ENCODE assay signal across 8 mouse cellular contexts in genomic region chr2:166714427-166714699, GRCm38 (mm10). TPM values are rescaled to one million over a fixed set of nuclear protein-coding genes. Genes with fewer than 3 reads are reported as not detected.
DNase-seq lines count a peak whose midpoint lies in the region; ATAC-seq lines count a peak whose summit lies in the region.

No protein-coding gene starts in this region.

- H3K4me3 ChIP-seq in kidney, embryonic 15.5 days (replicated peaks) = peak overlapping the region; percentile 85
- peak overlapping the region; percentile 74 for H3K4me3 ChIP-seq in embryonic facial prominence, embryonic 10.5 days
- peak overlapping the region; percentile 71 for H3K4me3 ChIP-seq in hindbrain, embryonic 14.5 days (replicated peaks; ENCODE audit: low read length)
- H3K4me3 ChIP-seq in midbrain, embryonic 15.5 days = peak overlapping the region; percentile 76

- 0 out of 2 replicates have a peak, but pooled peaks cover 3% of the 10 kb centered on the region for H3K27me3 ChIP-seq in kidney, embryonic 15.5 days
- 0 out of 2 replicates have a peak, but pooled peaks cover 9% of the 10 kb centered on the region for H3K27me3 ChIP-seq in embryonic facial prominence, embryonic 10.5 days (replicated peaks; ENCODE audit: low read depth, poor library complexity, severe bottlenecking)
- no peaks in the 10 kb centered on the region for H3K27me3 ChIP-seq in hindbrain, embryonic 14.5 days (ENCODE audit: control insufficient read depth, insufficient read depth, low read length)
- no peaks in the 10 kb centered on the region for H3K27me3 ChIP-seq in midbrain, embryonic 15.5 days (replicated peaks)

- no peaks in the 10 kb centered on the region for H3K9me3 ChIP-seq in kidney, embryonic 15.5 days (replicated peaks)
- no peaks in the 10 kb centered on the region for H3K9me3 ChIP-seq in embryonic facial prominence, embryonic 10.5 days
- H3K9me3 ChIP-seq in hindbrain, embryonic 14.5 days (ENCODE audit: control insufficient read depth, low read length) = no peaks in the 10 kb centered on the region
- no peaks in the 10 kb centered on the region for H3K9me3 ChIP-seq in midbrain, embryonic 15.5 days

- H3K27ac ChIP-seq in kidney, embryonic 15.5 days = no peak overlapping the region
- H3K27ac ChIP-seq in embryonic facial prominence, embryonic 10.5 days (replicated peaks) = peak overlapping the region; percentile 91
- H3K27ac ChIP-seq in hindbrain, embryonic 14.5 days = peak overlapping the region; percentile 59; the same call in 1 of the 2 replicates
- peak overlapping the region; percentile 8; the same call in 1 of the 2 replicates for H3K27ac ChIP-seq in midbrain, embryonic 15.5 days

- H3K9ac ChIP-seq in kidney, embryonic 15.5 days = peak overlapping the region; percentile 43; the same call in 1 of the 2 replicates
- peak overlapping the region; percentile 60 for H3K9ac ChIP-seq in hindbrain, embryonic 14.5 days
- H3K9ac ChIP-seq in midbrain, embryonic 15.5 days = peak overlapping the region; percentile 36

- ATAC-seq in kidney, embryonic 15.5 days (replicated peaks; ENCODE audit: low FRiP score) = no peak
- no peak for ATAC-seq in hindbrain, embryonic 14.5 days (ENCODE audit: low FRiP score)
- no peak; the same call in 1 of the 2 replicates for ATAC-seq in midbrain, embryonic 15.5 days (replicated peaks)
- no peak for ATAC-seq in granulocyte monocyte progenitor cell, adult 5-6 weeks (replicated peaks; ENCODE audit: poor library complexity, severe bottlenecking)

- peaks cover 43% of the 10 kb centered on the region for H3K4me1 ChIP-seq in kidney, embryonic 15.5 days
- H3K4me1 ChIP-seq in embryonic facial prominence, embryonic 10.5 days = peaks cover 83% of the 10 kb centered on the region
- H3K4me1 ChIP-seq in hindbrain, embryonic 14.5 days (replicated peaks; ENCODE audit: control insufficient read depth, insufficient read depth, low read length) = peaks cover 27% of the 10 kb centered on the region
- peaks cover 24% of the 10 kb centered on the region for H3K4me1 ChIP-seq in midbrain, embryonic 15.5 days

- H3K36me3 ChIP-seq in kidney, embryonic 15.5 days = no peaks in the 10 kb centered on the region
- peaks cover 7% of the 10 kb centered on the region; the same call in 1 of the 2 replicates for H3K36me3 ChIP-seq in embryonic facial prominence, embryonic 10.5 days (replicated peaks)
- no peaks in the 10 kb centered on the region for H3K36me3 ChIP-seq in hindbrain, embryonic 14.5 days (replicated peaks; ENCODE audit: control insufficient read depth, insufficient read depth)
- H3K36me3 ChIP-seq in midbrain, embryonic 15.5 days (replicated peaks) = no peaks in the 10 kb centered on the region

- no peak for DNase-seq in kidney, adult 9 months
- DNase-seq in embryonic facial prominence, embryonic 10.5 days (ENCODE audit: low spot score) = no peak
- DNase-seq in hindbrain, embryonic 14.5 days (ENCODE audit: low spot score) = no peak
- DNase-seq in gastrocnemius, adult 18-20 months (ENCODE audit: low spot score) = no peak
- no peak for DNase-seq in right cerebral cortex, adult 2 months (ENCODE audit: low spot score in 2 of 2)

- 8% methylated on average over 11 of the region's 11 CpGs for WGBS in kidney, embryonic 15.5 days
- 13% methylated on average over 11 of the region's 11 CpGs for whole genome bisulfite sequencing in embryonic facial prominence, embryonic 10.5 days
- WGBS in hindbrain, embryonic 14.5 days = 14% methylated on average over 11 of the region's 11 CpGs
- 16% methylated on average over 11 of the region's 11 CpGs for WGBS in midbrain, embryonic 15.5 days

- peak overlapping the region; percentile 98 for H3K4me2 ChIP-seq in kidney, embryonic 15.5 days
- H3K4me2 ChIP-seq in hindbrain, embryonic 14.5 days (replicated peaks) = peak overlapping the region; percentile 78
- H3K4me2 ChIP-seq in midbrain, embryonic 15.5 days = peak overlapping the region; percentile 66

RNA-seq across cellular contexts. Expression of gene Prex1, which starts 0.7 kb away (rescaled TPM):
- polyA plus RNA-seq in kidney, embryonic 15.5 days (2015; fragmentation: Nextera tagmentation; extraction: Ambion mirVana) = 16.0 TPM in 2 replicates
- polyA plus RNA-seq in embryonic facial prominence, embryonic 10.5 days (2016; fragmentation: Nextera tagmentation; extraction: Ambion mirVana) = 32.6 and 35.2 TPM in 2 replicates
- polyA plus RNA-seq in hindbrain, embryonic 14.5 days (2014; fragmentation: Nextera tagmentation; extraction: Ambion mirVana) = 27.3 and 28.8 TPM in 2 replicates
- polyA plus RNA-seq in midbrain, embryonic 15.5 days (2015; fragmentation: Nextera tagmentation; extraction: Ambion mirVana) = 20.6 and 22.0 TPM in 2 replicates
- 29.4 and 39.0 TPM in 2 replicates for total RNA-seq in granulocyte monocyte progenitor cell, adult 5-6 weeks (2014; fragmentation: Nextera tagmentation)
- 13.4 and 15.6 TPM in 2 replicates for total RNA-seq in granulocyte monocyte progenitor cell, adult 5-6 weeks (2017)
- 1 to 10 TPM; 3.4 to 5.1 TPM for total RNA-seq in gastrocnemius, adult 18-20 months (2021)
